Mouse (Mus musculus) bone marrow macrophage, adult 2 months (primary cell): ENCODE data around the gene Mroh2a.

Experiments used
- CTCF ChIP-seq: IDR thresholded peaks from 2 replicates; pipeline ENCODE4 v1.5.1; 2012; ENCODE audit warnings: low read depth, mild to moderate bottlenecking, low read length, moderate library complexity
- POLR2A ChIP-seq: IDR thresholded peaks from 2 replicates; pipeline ENCODE4 v1.6.1; 2012; ENCODE audit warnings: mild to moderate bottlenecking, low read depth, low read length, borderline replicate concordance

DNA sequence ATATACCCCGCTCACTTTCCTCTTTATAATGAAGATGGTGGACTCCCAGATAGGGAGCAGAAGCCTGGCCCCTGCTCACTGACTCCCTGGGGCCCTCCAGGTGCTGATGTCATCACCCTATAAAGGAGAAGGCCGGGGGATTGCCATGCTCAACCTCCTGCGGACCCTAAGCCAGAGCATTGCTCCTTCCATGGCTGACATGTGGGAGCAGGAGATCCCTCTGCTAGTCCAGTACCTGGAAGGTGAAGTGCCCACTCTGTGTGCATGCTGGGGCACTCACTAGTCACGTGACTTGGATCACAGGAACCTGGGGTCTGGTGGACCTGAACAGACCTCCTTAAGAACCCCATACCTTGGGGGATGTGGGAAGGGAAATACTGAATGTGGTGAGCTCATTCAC lies 13.8 kb downstream of the Mroh2a start:
- TF ChIP-seq POLR2A (no peak), CTCF (no peak)
